Mouse (Mus musculus) myocyte (in vitro differentiated cells): ENCODE measurements around the gene Id3. TPM values are rescaled to one million over a fixed set of nuclear protein-coding genes. Genes with fewer than 3 reads are reported as not detected.

Experiments used
- H3K27me3 ChIP-seq: one replicate; pipeline ENCODE4 v1.6.1; 2011; ENCODE audit not compliant: control insufficient read depth, insufficient read depth, insufficient read length
- H3K36me3 ChIP-seq: one replicate; pipeline ENCODE4 v1.6.1; 2011; ENCODE audit not compliant: control insufficient read depth, insufficient read depth
- H3K4me2 ChIP-seq: one replicate; pipeline ENCODE4 v1.6.1; 2011; ENCODE audit warnings: low read depth, control low read depth
- H3K4me3 ChIP-seq: one replicate; pipeline ENCODE4 v1.5.1; 2011; ENCODE audit warnings: mild to moderate bottlenecking, control low read depth, moderate library complexity
- H3K79me2 ChIP-seq: one replicate; pipeline ENCODE4 v1.6.1; 2011; ENCODE audit not compliant: control insufficient read depth, insufficient read depth
- H3ac ChIP-seq: one replicate; pipeline ENCODE4 v1.6.1; 2011; ENCODE audit not compliant: control insufficient read depth, insufficient read length
- CEBPB ChIP-seq: IDR thresholded peaks from 2 replicates; pipeline ENCODE4 v1.6.1; 2011; ENCODE audit warnings: mild to moderate bottlenecking, moderate library complexity; ENCODE audit not compliant: poor library complexity, insufficient read depth, severe bottlenecking
- E2F4 ChIP-seq: IDR thresholded peaks from one replicate; pipeline ENCODE4 v1.6.1; 2011; ENCODE audit warnings: mild to moderate bottlenecking, control low read depth, moderate library complexity; ENCODE audit not compliant: insufficient read depth
- MAX ChIP-seq: IDR thresholded peaks from one replicate; pipeline ENCODE4 v1.6.1; 2011; ENCODE audit warnings: low read depth, mild to moderate bottlenecking, control low read depth
- MYOD1 ChIP-seq, 3 experiments: IDR thresholded peaks; one replicate each; pipeline ENCODE4 v1.6.1; 2011; ENCODE audit warnings: control low read depth in 2 of 3, low read depth in 2 of 3, mild to moderate bottlenecking in 2 of 3, moderate library complexity in 1 of 3; ENCODE audit not compliant: insufficient read length in 2 of 3, control insufficient read depth in 1 of 3
- MYOG ChIP-seq, 3 experiments: IDR thresholded peaks; one replicate each; pipeline ENCODE4 v1.6.1; 2011; ENCODE audit warnings: control low read depth in 2 of 3, low read depth in 2 of 3, mild to moderate bottlenecking in 2 of 3; ENCODE audit not compliant: insufficient read length in 2 of 3, control insufficient read depth in 1 of 3, insufficient read depth in 1 of 3
- POLR2A ChIP-seq: IDR thresholded peaks from one replicate; pipeline ENCODE4 v1.6.1; 2011; ENCODE audit warnings: low read depth, mild to moderate bottlenecking, control low read depth, moderate library complexity; ENCODE audit not compliant: insufficient read length
- POLR2AphosphoS2 ChIP-seq: IDR thresholded peaks from one replicate; pipeline ENCODE4 v1.6.1; 2011; ENCODE audit warnings: low read depth, control low read depth; ENCODE audit not compliant: insufficient read length
- REST ChIP-seq: IDR thresholded peaks from one replicate; pipeline ENCODE4 v1.6.1; 2011; ENCODE audit warnings: mild to moderate bottlenecking, control low read depth, moderate library complexity; ENCODE audit not compliant: insufficient read depth, insufficient read length
- SRF ChIP-seq: IDR thresholded peaks from one replicate; pipeline ENCODE4 v1.6.1; 2011; ENCODE audit warnings: low read depth; ENCODE audit not compliant: control insufficient read depth, insufficient read length
- TCF12 ChIP-seq: IDR thresholded peaks from one replicate; pipeline ENCODE4 v1.6.1; 2011; ENCODE audit warnings: mild to moderate bottlenecking, control low read depth; ENCODE audit not compliant: poor library complexity, insufficient read depth, severe bottlenecking
- TCF3 ChIP-seq: IDR thresholded peaks from one replicate; pipeline ENCODE4 v1.6.1; 2011; ENCODE audit warnings: low read depth, control low read depth; ENCODE audit not compliant: insufficient read length
- USF1 ChIP-seq: IDR thresholded peaks from one replicate; pipeline ENCODE4 v1.6.1; 2011; ENCODE audit warnings: low read depth, mild to moderate bottlenecking, control low read depth, moderate library complexity
- polyA plus RNA-seq: library from polyadenylated mRNA; unstranded; fragments of >200 nt; fragmentation: generic; extraction: Trizol; gene quantifications from one replicate; pipeline ENCODE4 v1.2.1, GENCODE M21; 2012; ENCODE audit warnings: missing spikeins

Gene Id3
- polyA plus RNA-seq, 1 experiment: 15.2 TPM

DNA sequence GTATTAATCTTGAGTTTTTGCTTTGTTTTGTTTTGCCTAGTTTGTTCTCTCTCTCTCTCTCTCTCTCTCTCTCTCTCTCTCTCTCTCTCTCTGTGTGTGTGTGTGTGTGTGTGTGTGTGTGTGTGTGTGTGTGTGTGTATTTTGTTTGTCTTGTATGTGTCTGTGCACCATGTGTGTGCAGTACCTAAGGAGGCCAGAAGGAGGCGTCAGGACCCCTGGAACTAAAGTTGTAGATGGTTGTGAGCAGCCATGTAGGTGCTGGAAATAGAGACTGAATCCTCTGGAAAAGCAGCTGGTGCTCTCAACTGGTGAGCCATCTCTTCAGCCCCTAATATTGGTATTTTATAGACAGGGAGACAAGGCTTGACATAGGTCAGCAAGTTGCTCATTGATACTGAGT is 13.5 kb upstream of the Id3 start:
- H3K4me2 ChIP-seq: no peak overlapping the region
- no peaks in the 10 kb centered on the region for H3K36me3 ChIP-seq
- H3K27me3 ChIP-seq: no peaks in the 10 kb centered on the region
- H3K4me3 ChIP-seq: no peak overlapping the region
- H3ac ChIP-seq: no peak overlapping the region
- no peak for TF ChIP-seq TCF12
- TF ChIP-seq POLR2A: no peak
- TF ChIP-seq USF1: no peak
- TF ChIP-seq MYOG (IDR thresholded peaks at IDR 0.05; ENCODE audit: control insufficient read depth in 1 of 3, insufficient read depth in 1 of 3, insufficient read length in 2 of 3, low read depth in 2 of 3): no peak
- no peak for TF ChIP-seq MAX
- TF ChIP-seq POLR2AphosphoS2: no peak
- TF ChIP-seq E2F4: no peak
- no peak for TF ChIP-seq SRF
- TF ChIP-seq CEBPB: no peak
- no peak for TF ChIP-seq TCF3
- TF ChIP-seq REST: no peak
- no peak for TF ChIP-seq MYOD1 (IDR thresholded peaks at IDR 0.05; ENCODE audit: control insufficient read depth in 1 of 3, insufficient read length in 2 of 3, low read depth in 2 of 3)
- H3K79me2 ChIP-seq: no peaks in the 10 kb centered on the region

DNA sequence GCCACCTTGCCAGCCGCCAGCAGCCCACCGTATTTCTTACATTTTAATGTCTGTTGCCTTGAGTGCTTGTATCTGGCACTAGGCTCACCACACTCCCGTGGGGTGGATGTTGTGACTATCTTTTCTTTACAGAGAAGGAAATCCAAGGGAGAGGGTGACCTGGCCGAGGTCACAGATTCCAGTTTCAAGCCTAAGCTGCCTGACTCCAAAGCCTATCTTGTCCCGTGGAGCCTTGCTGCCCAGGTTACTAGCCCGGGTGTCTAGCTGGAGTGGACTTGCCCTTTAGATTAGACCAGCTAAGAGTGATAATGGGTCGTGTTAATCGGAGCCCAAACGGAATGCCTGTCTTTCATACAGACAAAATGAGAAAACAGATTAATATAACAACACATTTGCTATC is 9.5 kb upstream of the Id3 start:
- H3K79me2 ChIP-seq: no peaks in the 10 kb centered on the region
- TF ChIP-seq CEBPB (no peak), E2F4 (no peak), TCF3 (no peak), MAX (no peak), POLR2AphosphoS2 (no peak), MYOG (IDR thresholded peaks at IDR 0.05; ENCODE audit: control insufficient read depth in 1 of 3, insufficient read depth in 1 of 3, insufficient read length in 2 of 3, low read depth in 2 of 3) (no peak), TCF12 (no peak), POLR2A (no peak), REST (no peak), SRF (no peak), USF1 (no peak), MYOD1 (IDR thresholded peaks at IDR 0.05; ENCODE audit: control insufficient read depth in 1 of 3, insufficient read length in 2 of 3, low read depth in 2 of 3) (no peak)
- H3K4me2 ChIP-seq: no peak overlapping the region
- no peak overlapping the region for H3ac ChIP-seq
- no peaks in the 10 kb centered on the region for H3K36me3 ChIP-seq
- H3K27me3 ChIP-seq: no peaks in the 10 kb centered on the region
- H3K4me3 ChIP-seq: no peak overlapping the region

DNA sequence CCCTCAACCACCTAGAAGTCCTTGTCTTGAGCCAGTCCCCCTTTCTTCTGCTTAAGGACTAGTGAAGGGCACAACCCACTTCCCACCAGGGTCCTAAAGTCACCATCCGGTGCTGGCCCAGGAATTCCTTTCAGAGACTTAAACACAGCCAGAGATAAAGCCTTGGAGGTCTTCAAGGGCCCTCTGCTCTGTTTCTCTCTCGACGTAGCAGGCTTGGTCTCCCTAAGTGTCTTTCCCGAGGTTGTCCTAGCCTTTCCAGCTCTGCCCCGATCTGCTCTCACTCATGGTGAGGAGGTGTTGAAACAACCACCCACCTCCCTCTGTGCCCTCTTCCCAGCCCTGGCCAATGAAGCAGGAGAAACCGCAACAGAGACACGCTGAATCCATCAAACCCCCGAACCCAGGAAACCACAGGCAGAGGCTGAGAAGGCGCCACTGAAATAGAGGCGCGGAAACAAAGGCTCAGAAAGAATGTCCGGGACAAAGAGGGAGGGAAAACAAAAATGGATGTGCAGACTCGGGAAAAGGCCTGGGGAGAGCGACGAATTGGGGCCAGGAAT is 8.8 kb upstream of the Id3 start:
- peak overlapping the region; percentile 35 for H3K4me3 ChIP-seq
- no peaks in the 10 kb centered on the region for H3K79me2 ChIP-seq
- H3K4me2 ChIP-seq: peak overlapping the region; percentile 91
- H3K36me3 ChIP-seq: no peaks in the 10 kb centered on the region
- H3ac ChIP-seq: peak overlapping the region; percentile 41
- H3K27me3 ChIP-seq: no peaks in the 10 kb centered on the region
- no peak for TF ChIP-seq SRF
- TF ChIP-seq POLR2A: peak; percentile 8

DNA sequence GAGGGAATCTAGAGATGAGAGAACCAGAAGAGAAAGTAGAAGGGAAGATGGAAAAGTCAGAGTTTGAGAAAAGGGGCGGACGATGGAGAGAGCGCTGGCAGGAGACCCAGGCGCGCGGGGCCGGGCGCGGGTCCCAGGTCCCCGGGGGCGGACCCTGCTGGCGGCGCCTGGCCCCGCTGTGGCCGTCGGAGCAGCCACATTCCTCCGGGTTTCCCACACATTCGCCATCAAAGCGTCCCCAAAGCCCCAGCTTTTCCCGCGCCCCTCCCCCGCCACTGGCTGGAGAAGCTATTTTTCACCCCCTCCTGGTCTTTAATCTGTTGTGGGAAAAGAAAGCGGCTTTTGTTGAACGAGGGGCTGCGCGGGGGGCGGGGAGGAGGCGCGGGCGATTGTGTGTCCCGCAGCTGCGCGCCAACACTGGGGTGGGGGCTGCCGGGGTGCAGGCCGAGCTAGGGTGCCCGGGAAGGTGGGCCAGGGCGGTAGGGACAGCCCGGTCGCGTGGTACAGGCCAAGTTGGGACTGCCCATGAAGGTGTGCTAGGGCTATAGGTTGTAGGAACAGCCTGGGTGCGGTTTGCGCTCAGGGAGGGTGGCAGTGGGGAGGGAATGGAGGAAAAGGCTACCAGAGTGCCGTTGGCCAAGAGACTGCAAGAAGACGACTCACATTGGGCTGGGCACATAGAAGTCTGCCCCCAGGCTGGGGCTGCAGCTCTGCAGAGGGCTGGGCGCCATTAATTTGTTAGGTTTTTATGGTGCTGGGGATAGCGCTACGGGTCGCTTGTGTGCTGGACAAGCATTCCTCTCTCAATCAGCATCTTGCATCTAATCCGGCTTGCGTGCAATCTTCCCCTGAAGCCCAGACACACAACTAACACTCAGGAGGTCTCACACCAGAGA is 8.1 kb upstream of the Id3 start:
- Histone ChIP-seq H3K4me2 (peak overlapping the region; percentile 91), H3K36me3 (no peaks in the 10 kb centered on the region), H3K79me2 (no peaks in the 10 kb centered on the region), H3ac (peak overlapping the region; percentile 41), H3K27me3 (no peaks in the 10 kb centered on the region), H3K4me3 (peak overlapping the region; percentile 35)
- peak; percentile 14 for TF ChIP-seq POLR2A
- peak; percentile 11 for TF ChIP-seq SRF
- TF ChIP-seq TCF3: no peak
